Mouse (Mus musculus): ENCODE measurements around the gene Tas2r102. TPM values are rescaled to one million over a fixed set of nuclear protein-coding genes. Genes with fewer than 3 reads are reported as not detected.

Gene Tas2r102
- not detected in 2 replicates for polyA plus RNA-seq (2015; fragmentation: Nextera tagmentation; extraction: Ambion mirVana)

DNA sequence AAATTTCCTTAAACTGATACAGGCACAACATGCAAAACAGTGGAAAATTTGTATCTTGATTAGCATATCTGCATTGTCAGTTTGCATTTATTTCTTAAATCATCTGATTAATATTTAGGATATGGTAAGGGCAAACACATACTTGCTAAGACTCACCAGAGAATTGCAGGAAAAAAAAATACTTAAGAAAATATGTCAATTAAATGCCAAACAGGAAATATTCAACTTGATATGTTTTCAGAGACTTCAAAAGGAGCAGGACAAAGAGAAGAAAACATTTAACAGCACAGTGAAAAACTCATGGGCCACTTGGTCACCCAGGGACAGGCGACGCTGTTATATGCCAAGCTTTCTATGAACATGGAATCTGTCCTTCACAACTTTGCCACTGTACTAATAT lies at the start of gene Tas2r102:
TSS of gene Tas2r102 (plus strand) at position 301 of the 400 bp plus-strand sequence.
- H3K4me3 ChIP-seq (replicated peaks): no peak within 1 kb of the TSS
- ATAC-seq: no peak
- H3K27me3 ChIP-seq (replicated peaks): no peaks in the 10 kb centered on the region
- no peak within 1 kb of the TSS for H3K27ac ChIP-seq
- H3K4me1 ChIP-seq (replicated peaks): no peaks in the 10 kb centered on the region
- no peaks in the 10 kb centered on the region for H3K36me3 ChIP-seq
- H3K4me2 ChIP-seq (replicated peaks): no peak within 1 kb of the TSS
- no peak within 1 kb of the TSS for H3K9ac ChIP-seq
- 94% methylated on average over 2 of the region's 2 CpGs for WGBS
- H3K9me3 ChIP-seq: no peaks in the 10 kb centered on the region

DNA sequence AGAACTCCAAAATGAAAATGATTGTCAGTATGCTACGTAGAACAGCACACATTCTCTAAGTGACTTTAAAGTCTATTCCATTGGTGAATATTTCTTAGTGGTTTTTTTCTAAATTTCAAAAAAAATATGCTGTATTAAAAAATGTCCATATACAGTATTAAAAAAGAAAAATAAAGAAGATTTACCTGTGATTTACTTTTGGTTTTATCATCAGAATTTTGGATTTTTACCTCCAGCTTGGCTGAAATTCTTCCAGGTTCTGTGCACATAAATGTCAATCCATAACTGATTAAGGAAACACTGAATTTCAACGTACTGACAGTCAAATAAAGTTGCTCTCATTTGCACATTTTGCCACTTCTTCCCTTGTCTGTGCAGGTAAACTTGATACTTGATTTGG lies 24.0 kb upstream of the Tas2r102 start, which contains the start of gene Tas2r115:
TSS of gene Tas2r115 (minus strand) at position 101 of the 400 bp plus-strand sequence.
- H3K4me1 ChIP-seq (replicated peaks): no peaks in the 10 kb centered on the region
- H3K36me3 ChIP-seq: no peaks in the 10 kb centered on the region
- H3K27me3 ChIP-seq (replicated peaks): no peaks in the 10 kb centered on the region
- H3K27ac ChIP-seq: no peak within 1 kb of the TSS
- no peak within 1 kb of the TSS for H3K4me2 ChIP-seq (replicated peaks)
- WGBS: 72% methylated on average over 2 of the region's 2 CpGs
- H3K4me3 ChIP-seq (replicated peaks): no peak within 1 kb of the TSS
- H3K9ac ChIP-seq: no peak within 1 kb of the TSS
- ATAC-seq: no peak
- no peaks in the 10 kb centered on the region for H3K9me3 ChIP-seq

DNA sequence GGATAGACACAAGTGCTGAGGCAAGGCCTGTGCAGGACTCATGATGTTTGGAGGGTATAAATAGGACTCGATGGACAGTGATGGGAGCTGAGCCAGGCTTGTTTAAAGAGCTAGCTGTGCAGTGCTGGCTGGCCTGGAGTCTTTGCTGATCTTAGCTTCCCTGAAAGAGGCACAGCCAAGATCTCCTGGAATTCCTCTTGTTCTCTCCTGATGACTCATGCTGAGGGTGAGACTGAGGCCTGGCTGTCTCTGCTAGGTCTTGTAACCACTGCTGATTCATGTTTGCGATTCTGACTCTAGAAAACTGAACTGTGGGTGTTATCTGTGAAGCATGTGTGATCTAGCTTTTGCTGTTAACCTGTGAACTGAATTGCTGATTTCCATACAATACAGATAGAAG lies 11.7 kb upstream of the Tas2r102 start:
- Histone ChIP-seq H3K9ac (no peak overlapping the region), H3K4me3 (replicated peaks) (no peak overlapping the region), H3K4me2 (replicated peaks) (no peak overlapping the region), H3K9me3 (no peaks in the 10 kb centered on the region), H3K36me3 (no peaks in the 10 kb centered on the region), H3K27me3 (replicated peaks) (no peaks in the 10 kb centered on the region), H3K4me1 (replicated peaks) (no peaks in the 10 kb centered on the region), H3K27ac (no peak overlapping the region)
- ATAC-seq: no peak
- WGBS: 75% methylated on average over 2 of the region's 2 CpGs

DNA sequence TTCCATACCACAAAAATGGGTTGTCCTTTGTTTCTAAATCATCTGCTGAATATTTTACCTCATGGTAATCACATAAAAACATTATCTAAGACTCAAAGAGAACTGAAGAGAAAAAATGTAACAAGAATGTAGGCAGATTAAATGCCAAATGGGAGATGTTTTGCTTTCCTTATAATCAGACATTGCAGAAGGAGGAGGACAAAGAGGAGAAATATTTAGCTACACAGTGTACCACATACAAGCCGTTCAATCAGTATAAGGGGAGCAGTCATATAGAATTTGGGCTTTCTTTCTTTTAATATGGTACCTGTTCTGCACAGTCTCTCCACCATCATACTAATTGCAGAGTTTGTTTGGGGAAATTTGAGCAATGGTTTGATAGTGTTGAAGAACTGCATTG lies 7.5 kb upstream of the Tas2r102 start, which contains the start of gene Tas2r124:
TSS of gene Tas2r124 (plus strand) at position 301 of the 400 bp plus-strand sequence.
- WGBS: 91% methylated on average over 1 of the region's 1 CpGs
- Histone ChIP-seq H3K4me1 (replicated peaks) (no peaks in the 10 kb centered on the region), H3K36me3 (no peaks in the 10 kb centered on the region), H3K27ac (no peak within 1 kb of the TSS), H3K9me3 (no peaks in the 10 kb centered on the region), H3K27me3 (replicated peaks) (no peaks in the 10 kb centered on the region), H3K4me2 (replicated peaks) (no peak within 1 kb of the TSS), H3K9ac (no peak within 1 kb of the TSS), H3K4me3 (replicated peaks) (no peak within 1 kb of the TSS)
- no peak for ATAC-seq

DNA sequence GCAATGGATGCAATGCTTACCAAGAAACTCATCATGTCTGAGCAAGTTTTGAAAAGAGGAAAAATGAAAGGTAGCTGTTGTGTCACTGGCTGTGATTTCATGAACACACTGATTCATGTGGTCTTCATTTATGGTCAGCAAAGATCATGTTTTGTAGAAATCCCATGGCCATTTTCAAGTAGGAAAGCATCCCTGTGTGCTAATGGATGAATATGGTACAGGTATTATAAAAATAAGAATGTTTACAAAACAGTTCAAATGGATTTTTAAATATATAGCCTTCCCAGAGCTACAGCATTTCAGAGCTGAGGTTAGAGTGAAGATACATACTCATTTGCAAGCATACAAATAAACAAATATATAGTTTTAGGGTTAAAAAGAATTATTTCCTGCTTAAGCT lies 16.1 kb downstream of the Tas2r102 start, which contains the start of gene Tas2r136:
TSS of gene Tas2r136 (minus strand) at position 101 of the 400 bp plus-strand sequence.
- no peak for ATAC-seq
- Histone ChIP-seq H3K9ac (no peak within 1 kb of the TSS), H3K27ac (no peak within 1 kb of the TSS), H3K36me3 (no peaks in the 10 kb centered on the region), H3K4me1 (replicated peaks) (no peaks in the 10 kb centered on the region), H3K4me2 (replicated peaks) (no peak within 1 kb of the TSS), H3K4me3 (replicated peaks) (no peak within 1 kb of the TSS), H3K9me3 (no peaks in the 10 kb centered on the region), H3K27me3 (replicated peaks) (no peaks in the 10 kb centered on the region)

DNA sequence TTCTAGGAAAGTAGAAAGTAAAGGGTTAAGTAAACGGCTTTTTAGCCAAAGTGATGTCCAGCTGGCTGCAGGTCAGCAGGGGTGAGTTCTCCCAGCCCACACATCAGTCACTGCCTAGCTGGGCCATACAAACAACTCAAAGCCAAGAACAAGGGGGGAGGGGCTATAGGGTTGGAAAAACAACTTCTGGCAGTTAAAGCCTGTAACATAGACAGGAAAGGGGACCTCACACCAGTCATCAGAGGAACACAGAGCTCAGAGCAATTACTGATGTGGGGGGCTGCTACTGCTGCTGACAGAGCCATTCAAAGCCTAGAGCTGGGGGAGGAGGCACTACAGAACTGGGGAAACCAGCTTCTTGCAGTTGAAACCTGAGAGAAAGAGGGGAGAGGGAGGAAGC lies 33.5 kb downstream of the Tas2r102 start:
- H3K27me3 ChIP-seq (replicated peaks): no peaks in the 10 kb centered on the region
- H3K36me3 ChIP-seq: no peaks in the 10 kb centered on the region
- H3K4me2 ChIP-seq (replicated peaks): no peak overlapping the region
- H3K4me1 ChIP-seq (replicated peaks): no peaks in the 10 kb centered on the region
- no peak overlapping the region for H3K27ac ChIP-seq
- H3K9ac ChIP-seq: no peak overlapping the region
- ATAC-seq: no peak
- no peak overlapping the region for H3K4me3 ChIP-seq (replicated peaks)
- no peaks in the 10 kb centered on the region for H3K9me3 ChIP-seq
- WGBS: 30% methylated on average over 1 of the region's 1 CpGs

DNA sequence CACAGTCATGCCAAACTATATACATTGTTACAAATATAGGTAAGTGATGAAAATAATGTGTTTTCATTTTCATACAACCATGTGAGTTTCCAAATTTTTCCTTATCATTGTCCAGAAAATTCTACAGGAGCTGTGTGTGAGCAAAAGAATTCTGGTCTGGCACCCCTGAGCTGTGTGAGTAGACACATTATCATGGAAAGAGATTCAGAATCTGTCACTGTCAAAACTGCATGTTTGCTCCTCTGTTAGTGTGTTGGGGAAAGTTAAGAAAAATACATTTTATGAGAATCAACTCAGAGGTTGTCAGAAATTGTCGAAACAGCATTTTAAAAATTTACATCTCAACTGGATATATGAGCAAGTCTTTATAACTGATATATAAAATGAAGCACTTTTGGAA lies 40.6 kb downstream of the Tas2r102 start, which contains the start of gene Tas2r117:
TSS of gene Tas2r117 (plus strand) at position 301 of the 400 bp plus-strand sequence.
- Histone ChIP-seq H3K4me1 (replicated peaks) (no peaks in the 10 kb centered on the region), H3K27ac (no peak within 1 kb of the TSS), H3K36me3 (no peaks in the 10 kb centered on the region), H3K4me3 (replicated peaks) (no peak within 1 kb of the TSS), H3K4me2 (replicated peaks) (no peak within 1 kb of the TSS), H3K9ac (no peak within 1 kb of the TSS), H3K27me3 (replicated peaks) (no peaks in the 10 kb centered on the region), H3K9me3 (no peaks in the 10 kb centered on the region)
- ATAC-seq: no peak
- WGBS: 79% methylated on average over 1 of the region's 1 CpGs

Other genes starting within 250 kb of the Tas2r102 start
- gene Prh1, start 192.3 kb upstream of the Tas2r102 start, polyA plus RNA-seq (2015; fragmentation: Nextera tagmentation; extraction: Ambion mirVana): not detected in 2 replicates
- not detected in 2 replicates for gene Prp2, start 166.2 kb upstream of the Tas2r102 start, polyA plus RNA-seq (2015; fragmentation: Nextera tagmentation; extraction: Ambion mirVana)
- gene A630073D07Rik, start 110.6 kb upstream of the Tas2r102 start, polyA plus RNA-seq (2015; fragmentation: Nextera tagmentation; extraction: Ambion mirVana): not detected in 2 replicates
- gene Tas2r120, start 105.2 kb upstream of the Tas2r102 start, polyA plus RNA-seq (2015; fragmentation: Nextera tagmentation; extraction: Ambion mirVana): not detected in 2 replicates
- not detected in 2 replicates for gene Tas2r121, start 61.1 kb upstream of the Tas2r102 start, polyA plus RNA-seq (2015; fragmentation: Nextera tagmentation; extraction: Ambion mirVana)
- not detected in 2 replicates for gene Tas2r122, start 50.2 kb upstream of the Tas2r102 start, polyA plus RNA-seq (2015; fragmentation: Nextera tagmentation; extraction: Ambion mirVana)
- not detected in 2 replicates for gene Tas2r115, start 24.1 kb upstream of the Tas2r102 start, polyA plus RNA-seq (2015; fragmentation: Nextera tagmentation; extraction: Ambion mirVana)
- gene Tas2r124, start 7.4 kb upstream of the Tas2r102 start, polyA plus RNA-seq (2015; fragmentation: Nextera tagmentation; extraction: Ambion mirVana): not detected in 2 replicates
- gene Tas2r136, start 16.0 kb downstream of the Tas2r102 start, polyA plus RNA-seq (2015; fragmentation: Nextera tagmentation; extraction: Ambion mirVana): not detected in 2 replicates
- gene Tas2r117, start 40.7 kb downstream of the Tas2r102 start, polyA plus RNA-seq (2015; fragmentation: Nextera tagmentation; extraction: Ambion mirVana): not detected in 2 replicates
- gene Tas2r123, start 85.0 kb downstream of the Tas2r102 start, polyA plus RNA-seq (2015; fragmentation: Nextera tagmentation; extraction: Ambion mirVana): not detected in 2 replicates
- gene Tas2r116, start 93.3 kb downstream of the Tas2r102 start, polyA plus RNA-seq (2015; fragmentation: Nextera tagmentation; extraction: Ambion mirVana): not detected in 2 replicates
- gene Tas2r110, start 105.9 kb downstream of the Tas2r102 start, polyA plus RNA-seq (2015; fragmentation: Nextera tagmentation; extraction: Ambion mirVana): not detected in 2 replicates
- gene Tas2r113, start 130.9 kb downstream of the Tas2r102 start, polyA plus RNA-seq (2015; fragmentation: Nextera tagmentation; extraction: Ambion mirVana): not detected in 2 replicates
- not detected in 2 replicates for gene Tas2r125, start 147.5 kb downstream of the Tas2r102 start, polyA plus RNA-seq (2015; fragmentation: Nextera tagmentation; extraction: Ambion mirVana)
- gene Tas2r129, start 189.0 kb downstream of the Tas2r102 start, polyA plus RNA-seq (2015; fragmentation: Nextera tagmentation; extraction: Ambion mirVana): not detected in 2 replicates
- gene Tas2r131, start 195.8 kb downstream of the Tas2r102 start, polyA plus RNA-seq (2015; fragmentation: Nextera tagmentation; extraction: Ambion mirVana): not detected in 2 replicates
- gene Tas2r109, start 218.8 kb downstream of the Tas2r102 start, polyA plus RNA-seq (2015; fragmentation: Nextera tagmentation; extraction: Ambion mirVana): not detected in 2 replicates

All from intestine, embryonic 15.5 days (tissue).